Mouse (Mus musculus): ENCODE measurements around the gene Zfp57.

Gene Zfp57

DNA sequence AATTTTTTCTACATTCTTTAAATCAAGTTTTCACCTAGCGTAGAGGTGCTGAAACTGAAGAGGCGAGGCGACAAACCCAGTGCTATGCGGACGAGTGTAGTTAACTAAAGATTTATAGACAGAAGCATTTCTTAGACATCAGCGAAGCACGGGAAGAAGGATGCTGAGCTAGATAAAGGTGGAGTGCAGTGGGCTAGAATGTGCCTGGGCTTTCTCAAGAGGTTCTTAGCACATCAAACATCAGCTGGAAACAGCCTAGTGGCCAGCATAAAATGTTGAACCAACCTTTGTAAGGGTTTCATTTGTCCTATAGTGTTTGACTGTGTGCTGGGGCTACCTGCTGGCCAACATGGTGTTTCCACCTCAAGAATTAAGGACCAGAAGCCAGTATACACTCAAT is at the start of gene Zfp57:
TSS of gene Zfp57 (plus strand) at position 301 of the 400 bp plus-strand sequence.
- DNase-seq (ENCODE audit: low read depth) = no peak

DNA sequence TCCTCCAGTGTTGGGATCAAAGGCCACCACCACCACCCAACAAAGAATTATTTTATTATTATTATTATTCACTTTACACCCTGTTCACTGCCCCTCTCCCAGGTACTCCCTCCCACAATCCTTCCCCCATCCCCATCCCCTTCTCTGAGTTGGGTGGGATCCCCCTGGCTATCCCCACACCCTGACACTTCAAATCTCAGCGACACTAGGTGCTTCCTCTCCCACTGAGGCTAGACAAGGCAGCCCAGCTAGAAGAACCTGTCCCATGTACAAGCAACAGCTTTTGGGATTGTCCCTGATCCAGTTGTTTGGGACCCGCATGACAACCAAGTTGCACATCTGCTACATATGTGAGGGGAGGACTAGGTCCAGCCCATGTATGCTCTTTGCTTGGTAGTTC is 48.3 kb upstream of the Zfp57 start:
- DNase-seq (ENCODE audit: low read depth) = no peak

DNA sequence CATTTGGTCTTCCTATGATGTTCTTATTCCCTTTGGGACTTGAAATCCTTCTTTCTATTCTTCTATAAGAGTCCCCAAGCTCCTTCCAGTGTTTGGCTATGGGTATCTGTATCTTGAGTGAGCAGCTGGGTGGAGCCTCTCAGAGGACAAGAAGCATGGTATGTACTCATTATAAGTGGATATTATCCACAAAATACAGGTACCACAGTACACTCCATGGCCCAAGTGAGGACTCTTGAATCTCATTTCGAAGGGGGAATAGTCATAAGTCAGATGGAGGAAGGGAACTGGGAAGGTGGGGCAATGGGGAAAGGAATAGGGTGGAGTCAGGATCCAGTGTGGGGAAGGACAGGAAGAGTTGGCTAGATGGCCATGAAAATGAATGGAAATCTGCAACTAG is 47.9 kb upstream of the Zfp57 start:
- no peak for DNase-seq (ENCODE audit: low read depth)

DNA sequence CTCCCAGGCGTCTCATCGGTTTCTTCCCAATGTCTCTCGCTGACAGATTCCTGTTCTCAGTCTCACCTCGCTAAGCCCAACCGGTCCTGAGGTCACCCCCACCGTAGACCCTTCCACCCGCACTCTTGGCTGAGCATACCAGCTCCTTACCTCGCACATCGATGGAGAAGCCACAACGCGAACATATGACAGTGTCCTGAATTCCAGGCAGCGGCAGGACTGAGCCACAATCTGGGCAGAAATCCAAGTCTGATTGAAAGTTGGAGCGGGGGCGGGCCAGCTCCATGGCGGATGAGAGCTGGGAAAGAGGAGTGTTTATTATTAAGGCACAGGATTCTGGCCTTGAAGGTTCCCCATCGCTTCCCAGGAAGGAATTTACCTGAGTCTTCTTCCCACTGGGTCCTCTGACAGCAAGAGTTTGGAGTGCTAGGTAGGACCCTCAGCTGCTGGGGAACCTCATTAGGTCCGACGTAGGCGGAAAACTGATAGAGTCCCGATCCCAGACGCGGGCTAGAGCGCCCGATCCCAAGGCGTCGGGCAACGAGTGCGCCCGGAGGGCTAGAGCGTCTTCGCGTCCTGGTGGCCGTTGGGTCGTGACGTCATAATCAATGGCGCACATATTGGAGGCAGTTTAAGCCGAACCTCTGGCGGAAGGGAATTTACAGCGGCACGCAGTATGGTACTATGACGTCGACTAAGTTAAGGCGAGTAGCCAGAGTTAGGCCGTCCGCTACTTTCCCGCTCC is 42.8 kb upstream of the Zfp57 start, which contains the start of the genes Znrd1 and Znrd1as:
TSS of gene Znrd1 (minus strand) at position 561 of the 745 bp plus-strand sequence.
TSS of gene Znrd1as (plus strand) at position 594 of the 745 bp plus-strand sequence.
- peak; percentile 94 for DNase-seq (ENCODE audit: low read depth)

DNA sequence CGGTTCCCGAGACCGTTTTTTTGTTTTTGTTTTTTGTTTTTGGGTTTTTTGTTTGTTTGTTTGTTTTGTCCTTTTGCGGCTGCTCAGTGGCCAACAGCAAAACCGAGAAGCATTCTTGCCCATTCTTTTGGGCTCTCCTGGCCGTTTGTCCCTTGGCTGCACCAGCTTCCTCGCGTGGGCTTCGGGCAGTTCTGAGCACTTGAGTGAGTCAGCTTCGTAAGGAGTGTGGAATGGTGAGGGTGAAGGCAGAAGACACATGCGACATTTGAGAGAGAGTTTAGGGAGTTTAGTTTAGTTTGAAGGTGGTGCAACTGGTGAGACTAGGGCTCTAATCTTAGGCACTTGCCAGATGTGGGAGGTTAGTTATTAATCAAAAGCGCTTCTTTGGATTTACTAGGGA is 42.1 kb upstream of the Zfp57 start:
- DNase-seq (ENCODE audit: low read depth) = no peak

DNA sequence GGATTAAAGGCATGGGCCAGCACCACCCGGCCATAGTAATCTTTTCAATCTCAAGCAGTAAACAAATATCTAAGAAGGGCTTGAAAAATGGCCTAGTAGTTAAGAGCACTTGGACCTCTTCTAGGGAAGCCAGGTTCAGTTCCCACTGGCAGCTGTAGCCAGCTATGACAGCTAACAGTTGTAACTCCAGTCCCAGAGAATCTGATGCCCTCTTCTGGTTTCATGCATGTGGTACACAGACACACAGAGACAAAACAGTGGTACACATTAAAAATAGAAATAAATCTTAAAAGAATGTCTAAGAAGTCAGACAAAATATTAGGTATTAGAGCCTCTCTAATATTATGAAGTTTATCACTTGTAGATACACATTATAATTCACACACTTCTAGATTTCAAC is 39.8 kb upstream of the Zfp57 start:
- no peak for DNase-seq (ENCODE audit: low read depth)

DNA sequence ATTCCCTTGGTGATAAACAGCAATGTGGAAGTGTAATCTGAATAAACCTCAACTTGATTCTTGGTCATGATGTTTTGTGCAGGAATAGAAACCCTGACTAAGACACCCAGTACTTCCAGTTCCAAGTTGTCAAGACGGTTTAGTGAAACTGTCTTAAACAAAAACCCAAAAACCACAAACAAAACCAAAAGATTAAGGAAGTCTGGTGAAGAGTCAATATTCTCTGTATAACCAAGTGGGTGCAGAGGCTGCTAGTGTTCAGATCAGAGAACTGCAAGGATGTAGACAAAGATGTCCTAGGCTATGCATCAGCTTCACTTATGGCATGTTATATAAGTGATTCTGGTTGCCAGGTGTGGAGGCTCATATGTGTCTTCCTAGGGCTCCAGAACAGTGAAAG is 34.1 kb upstream of the Zfp57 start:
- DNase-seq (ENCODE audit: low read depth) = no peak

DNA sequence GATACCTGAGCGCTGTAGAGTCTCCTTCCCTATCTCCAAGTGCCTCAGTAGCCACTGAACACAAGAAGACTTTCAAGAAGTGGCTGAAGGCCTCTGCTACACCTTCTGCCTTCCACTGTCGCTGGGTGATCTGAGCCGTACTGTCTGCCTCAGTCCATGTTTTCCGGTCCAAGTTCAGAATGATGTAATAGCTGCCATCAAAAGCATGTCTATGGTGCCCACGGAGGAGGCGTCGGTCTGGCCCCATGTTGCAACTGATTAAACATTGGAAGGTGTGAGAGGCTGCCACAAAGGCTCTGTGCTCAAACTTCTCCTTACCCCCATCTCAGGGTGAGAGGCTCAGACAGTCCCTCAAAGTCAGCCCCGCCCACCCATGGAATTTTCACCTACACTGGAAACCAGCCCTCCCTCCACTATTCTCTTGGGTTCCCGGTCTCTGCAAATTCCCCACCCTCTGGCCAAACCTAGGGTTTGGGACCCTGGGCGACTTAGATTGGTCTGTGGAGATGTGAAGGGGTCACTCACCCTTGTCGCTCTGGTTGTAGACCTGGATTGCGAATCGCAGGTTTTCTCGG is 30.6 kb upstream of the Zfp57 start:
- DNase-seq (ENCODE audit: low read depth) = no peak

DNA sequence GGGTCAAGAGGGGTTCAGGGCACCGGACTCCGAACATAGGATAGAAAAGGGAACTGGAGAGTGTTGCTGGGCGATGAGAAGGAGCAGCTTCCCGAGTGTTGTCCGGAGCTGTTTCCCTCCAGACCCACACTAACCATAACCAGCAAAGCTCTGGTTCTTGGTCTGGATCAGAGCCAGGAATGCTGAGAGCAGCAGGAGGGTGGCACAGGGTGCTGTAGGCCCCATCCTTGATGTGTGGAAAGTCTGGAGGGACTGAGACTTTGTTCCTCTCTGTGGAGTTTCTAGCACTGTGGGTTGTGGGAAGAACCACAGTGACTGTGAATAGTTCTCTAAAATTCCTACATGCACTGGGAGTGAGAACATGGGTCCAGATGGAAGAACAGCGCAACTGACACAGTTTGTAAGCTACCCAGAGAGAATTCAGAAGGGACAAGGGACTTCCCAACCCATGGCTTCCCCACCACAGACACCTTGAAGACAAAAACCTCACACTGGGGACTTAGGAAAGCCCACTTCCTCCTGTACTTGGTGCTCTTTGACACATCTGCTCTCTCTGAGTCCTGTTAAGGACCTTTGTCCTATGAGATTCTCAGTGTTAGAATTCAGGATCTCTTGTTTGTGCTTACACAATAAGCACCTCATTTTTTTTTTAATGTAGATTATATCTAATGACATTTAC is 29.7 kb upstream of the Zfp57 start:
- peak; percentile 61 for DNase-seq (ENCODE audit: low read depth)

DNA sequence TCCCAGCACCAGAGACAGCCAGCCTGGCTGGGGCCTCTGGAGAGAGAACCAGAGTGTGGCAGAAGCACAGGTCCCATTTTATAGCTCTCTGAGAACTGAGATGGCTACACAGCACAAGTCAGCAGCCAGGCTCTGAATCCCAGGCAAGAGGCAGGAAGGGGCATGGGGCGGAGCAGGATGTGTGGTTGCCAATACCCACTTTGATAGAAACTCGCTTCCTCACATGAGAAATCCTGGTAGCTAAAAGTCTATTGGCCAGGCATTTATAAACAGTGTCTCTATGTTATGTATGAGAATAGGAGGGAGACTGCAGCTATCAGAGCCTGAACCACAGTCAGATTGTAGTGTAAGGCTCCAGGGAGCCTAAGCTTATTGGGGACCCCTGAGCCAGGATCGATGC is 28.2 kb upstream of the Zfp57 start:
- DNase-seq (ENCODE audit: low read depth) = peak; percentile 63

DNA sequence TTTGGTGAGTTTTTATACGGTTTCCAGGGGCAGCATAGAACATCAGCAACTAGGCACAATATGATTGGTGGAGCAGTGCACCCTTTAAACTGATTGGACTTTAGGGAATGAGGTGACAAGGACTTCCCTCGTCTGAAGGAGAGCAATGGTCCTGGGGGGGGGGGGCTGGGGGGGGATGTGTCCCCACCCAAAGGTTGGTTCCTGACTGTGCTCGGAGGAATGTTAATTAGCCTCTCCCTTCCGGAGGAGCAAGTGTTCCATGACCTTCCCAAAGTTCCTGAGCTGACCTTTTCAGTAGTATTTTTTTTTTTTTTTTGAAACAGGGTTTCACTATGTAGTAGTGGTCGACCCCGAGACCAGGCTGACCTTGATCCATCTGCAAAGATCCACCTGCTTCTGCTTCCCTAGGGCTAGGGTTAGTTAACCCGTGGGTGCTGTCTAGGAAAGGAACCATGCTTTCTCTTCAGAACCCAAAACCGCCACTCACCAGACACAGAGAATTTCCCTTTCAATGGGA is 27.6 kb upstream of the Zfp57 start:
- no peak for DNase-seq (ENCODE audit: low read depth)

DNA sequence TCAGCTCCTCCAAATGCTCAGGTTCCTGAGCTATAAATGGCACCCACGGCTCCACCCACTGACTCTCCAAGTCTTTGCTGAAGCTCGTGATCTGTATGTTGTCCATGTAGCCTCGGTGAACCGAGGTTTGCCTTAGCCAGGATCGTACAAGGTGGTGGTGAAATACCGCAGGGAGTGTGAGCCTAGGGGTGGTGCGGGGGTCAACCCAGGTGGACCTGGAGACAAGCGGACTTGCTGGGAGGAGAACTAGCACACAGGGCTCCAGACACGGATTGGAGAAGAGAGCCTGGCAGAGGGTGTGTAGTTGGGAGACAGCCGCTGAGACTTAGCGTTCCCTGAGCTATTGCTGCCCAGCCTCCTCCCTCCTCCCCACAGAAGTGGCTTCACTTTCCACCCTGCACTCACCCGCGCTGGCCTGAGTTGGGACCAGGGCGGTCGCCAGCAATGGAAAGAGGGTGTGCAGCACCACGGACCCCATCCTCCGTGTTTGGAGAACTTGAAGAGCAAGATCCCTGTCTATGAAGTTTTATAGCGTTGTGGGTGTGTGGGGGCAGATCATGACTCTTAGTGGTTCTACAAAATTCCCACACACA is 19.6 kb upstream of the Zfp57 start, which contains the start of gene 2410137M14Rik:
TSS of gene 2410137M14Rik (minus strand) at position 17 of the 593 bp plus-strand sequence.
- no peak for DNase-seq (ENCODE audit: low read depth)

DNA sequence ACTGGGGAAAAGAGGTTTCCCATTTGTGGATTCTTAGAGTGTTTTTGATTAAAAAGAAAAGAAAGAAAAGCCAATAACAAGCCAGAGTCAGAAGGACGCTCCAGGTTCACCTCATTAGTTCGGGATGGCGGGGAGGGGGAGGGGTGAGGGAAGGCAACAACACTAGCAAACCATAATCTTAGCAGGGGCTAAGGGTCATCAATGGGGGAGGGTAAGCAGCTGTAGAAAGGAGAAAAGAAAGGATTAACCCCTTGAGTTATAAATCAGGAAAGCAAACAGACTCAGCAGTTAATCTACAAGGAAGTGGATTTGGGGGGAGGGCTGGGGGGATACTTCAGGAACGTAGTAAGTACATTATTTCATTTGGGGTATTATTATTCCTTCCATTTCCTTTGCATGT is 19.1 kb upstream of the Zfp57 start:
- DNase-seq (ENCODE audit: low read depth) = no peak

DNA sequence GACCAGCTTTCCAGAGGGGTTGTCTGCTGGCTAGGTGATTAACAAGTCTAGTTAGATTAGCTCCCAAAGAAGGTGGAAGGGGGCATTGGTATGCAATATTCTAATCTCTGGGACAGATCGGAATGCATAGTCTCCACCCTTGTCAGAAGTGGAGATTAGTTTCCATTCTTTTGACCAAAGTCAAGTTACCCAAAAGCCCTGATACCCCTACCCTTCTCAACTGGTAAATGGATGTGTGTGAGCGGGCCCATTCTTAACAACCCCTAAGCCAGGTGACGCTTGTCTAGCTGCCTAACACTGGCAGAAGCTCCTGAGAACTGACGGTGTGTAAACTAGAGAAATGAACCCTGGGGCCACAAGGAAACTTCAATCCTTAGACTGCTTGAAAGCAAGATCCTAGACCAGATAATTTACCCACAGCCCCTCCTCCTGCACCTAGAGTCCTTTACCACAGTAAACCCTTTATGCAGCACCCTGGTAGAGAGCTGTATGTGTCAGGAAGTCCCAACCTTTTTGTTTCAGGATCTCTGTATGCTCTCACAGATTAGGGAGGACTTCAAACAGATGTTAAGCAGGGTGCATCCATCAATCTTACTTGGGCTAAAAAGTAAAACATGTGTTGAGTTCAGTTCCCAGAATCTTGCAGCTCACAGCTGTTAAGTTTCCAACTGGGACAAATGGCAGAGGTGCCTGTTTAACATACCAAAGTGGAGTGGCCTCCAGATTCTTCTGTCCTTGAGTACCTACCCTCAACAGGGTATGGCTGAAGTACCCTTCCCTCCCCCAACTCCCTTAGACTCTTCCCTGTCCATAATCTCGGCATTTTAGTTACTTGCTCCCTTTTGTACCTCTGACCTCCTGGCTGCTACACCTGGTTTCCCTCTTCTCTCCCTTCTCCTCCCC is 18.5 kb upstream of the Zfp57 start:
- peak; percentile 62 for DNase-seq (ENCODE audit: low read depth)

DNA sequence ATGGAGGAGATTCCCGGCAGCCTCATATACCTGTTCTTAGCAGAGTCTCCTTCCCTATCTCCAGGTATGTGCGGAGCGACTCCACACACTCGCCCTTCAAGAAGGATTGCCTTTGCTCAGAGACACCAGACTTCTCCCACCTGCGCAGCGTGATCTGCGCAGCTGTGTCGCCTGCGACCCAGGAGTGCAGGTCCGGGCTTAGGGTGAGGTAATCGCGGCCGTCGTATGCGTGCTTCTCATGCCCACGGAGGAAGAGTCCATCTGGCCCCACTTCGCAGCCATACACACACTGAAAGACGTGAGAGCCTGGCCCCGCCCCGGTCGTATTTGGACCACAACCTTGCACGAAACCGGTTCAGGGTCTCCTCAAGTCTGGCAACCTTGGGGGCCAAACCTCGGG is 12.5 kb upstream of the Zfp57 start:
- DNase-seq (ENCODE audit: low read depth) = no peak

DNA sequence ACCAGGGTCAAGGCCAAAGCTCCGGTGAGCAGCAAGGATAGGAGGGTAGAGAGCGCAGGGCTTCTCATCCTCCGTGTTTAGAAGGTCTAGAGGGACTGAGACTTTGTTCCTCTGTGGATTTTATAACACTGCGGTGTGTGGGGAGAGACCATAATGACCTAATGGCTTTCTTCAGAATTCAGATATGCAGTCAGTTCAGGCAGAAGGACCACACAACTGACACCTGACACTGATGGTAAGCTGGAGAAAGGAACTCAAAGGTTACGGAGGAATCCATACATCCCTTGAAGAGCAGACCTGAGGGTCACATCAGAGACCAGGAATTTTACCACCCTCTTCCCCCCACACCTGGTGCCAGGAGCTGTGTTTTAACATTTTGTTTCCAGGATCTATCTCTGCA is 11.5 kb upstream of the Zfp57 start, which contains the start of gene H2-M5:
TSS of gene H2-M5 (minus strand) at position 101 of the 400 bp plus-strand sequence.
- no peak for DNase-seq (ENCODE audit: low read depth)

DNA sequence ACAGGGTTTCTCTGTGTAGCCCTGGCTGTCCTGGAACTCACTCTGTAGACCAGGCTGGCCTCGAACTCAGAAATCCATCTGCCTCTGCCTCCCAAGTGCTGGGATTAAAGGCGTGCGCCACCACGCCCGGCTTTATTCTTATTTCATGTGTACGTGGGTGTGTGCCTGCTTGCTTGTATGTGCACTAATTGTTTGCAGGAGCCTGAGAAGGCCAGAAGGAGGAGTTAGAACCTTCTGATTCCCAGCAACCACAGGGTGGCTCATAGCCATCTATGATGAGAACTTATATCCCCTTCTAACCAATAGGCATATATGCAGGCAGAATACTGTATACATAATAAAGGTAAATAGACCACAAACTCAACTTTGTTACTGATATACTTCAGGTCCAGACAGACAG is 10.3 kb upstream of the Zfp57 start:
- DNase-seq (ENCODE audit: low read depth) = peak; percentile 43

DNA sequence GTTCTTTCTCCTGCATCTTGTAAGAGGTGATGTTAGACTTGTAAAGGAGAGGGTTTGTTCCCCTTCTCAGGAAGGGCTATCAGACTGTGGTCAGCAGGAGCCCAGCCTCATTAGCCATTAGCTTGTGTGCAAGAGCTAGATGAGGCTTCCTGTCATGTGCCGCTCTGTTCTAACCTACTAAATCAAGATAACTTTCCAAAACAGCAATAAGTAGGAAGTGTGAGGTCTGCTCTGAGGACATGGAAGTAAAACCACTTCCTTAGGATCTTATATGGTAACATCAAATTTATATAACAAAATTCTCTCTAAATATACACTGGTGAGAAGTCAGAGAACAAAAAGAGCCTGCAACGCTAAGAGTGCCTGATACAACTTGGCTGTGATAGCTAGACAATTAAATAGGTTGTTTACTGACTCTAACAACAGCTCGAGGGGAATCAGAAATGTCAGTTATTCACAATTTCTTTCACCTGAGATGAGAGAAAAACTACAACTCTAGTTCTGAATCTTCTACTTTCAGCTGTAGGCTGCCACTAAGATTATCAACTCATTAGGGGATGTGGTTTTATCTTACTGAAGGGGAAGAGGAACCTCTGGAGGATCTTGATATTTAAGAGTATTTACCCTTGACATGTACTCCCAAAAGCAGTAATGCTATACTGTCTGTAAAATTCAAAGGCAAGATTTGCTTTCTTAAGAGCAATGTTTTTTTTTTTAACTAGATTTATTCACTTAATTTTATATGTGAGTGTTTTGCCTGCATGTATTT is 8.4 kb upstream of the Zfp57 start:
- peak; percentile 53 for DNase-seq (ENCODE audit: low read depth)

DNA sequence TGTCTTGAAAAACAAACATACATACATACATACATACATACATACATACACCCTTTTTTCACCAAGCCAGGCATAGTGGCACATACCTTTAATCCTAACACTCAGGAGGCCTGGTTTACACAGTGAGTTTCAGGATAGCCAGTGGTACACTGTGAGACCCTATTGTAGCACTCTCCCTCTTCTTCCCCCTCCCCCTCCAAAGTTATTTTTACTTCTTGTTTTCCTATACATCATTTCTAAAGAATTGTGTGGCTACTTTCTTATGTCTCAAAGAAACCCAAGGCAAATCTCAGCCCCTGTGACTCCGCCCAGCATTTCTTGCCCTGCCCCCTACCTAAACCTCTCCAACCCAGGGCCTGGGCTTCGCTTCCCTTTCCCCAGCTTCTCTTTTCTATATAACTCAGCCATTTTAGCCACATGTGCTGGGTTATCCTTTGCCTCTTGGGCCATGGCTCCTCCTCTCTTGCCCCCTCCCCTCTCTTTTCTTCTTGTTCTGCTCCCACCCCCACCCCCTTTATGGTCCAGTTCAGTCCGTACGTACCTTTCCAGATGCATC is 7.1 kb upstream of the Zfp57 start:
- no peak for DNase-seq (ENCODE audit: low read depth)

DNA sequence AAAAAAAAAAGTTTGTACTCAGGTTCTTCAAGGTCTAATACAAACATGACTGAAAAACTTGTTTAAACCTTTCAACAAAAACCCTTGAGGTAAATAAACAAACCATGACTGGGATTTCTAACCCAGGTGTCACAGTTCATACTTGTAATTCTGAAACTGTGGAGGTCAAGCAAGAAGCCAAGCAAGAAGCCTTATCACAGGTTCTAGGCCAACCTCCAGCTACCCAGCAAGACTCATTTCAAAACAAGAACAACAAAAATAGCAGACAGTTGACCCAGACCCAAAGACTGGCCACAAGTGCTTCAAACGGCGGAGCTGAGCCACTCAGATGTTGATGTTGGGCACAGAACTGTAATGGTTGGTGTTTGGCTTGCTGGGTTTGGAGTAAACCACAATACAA is 6.4 kb upstream of the Zfp57 start:
- DNase-seq (ENCODE audit: low read depth) = peak; percentile 22

Data from induced T-regulatory cell, adult 2 months (primary cell).